Mouse (Mus musculus): ENCODE data around the gene P2ry12. TPM values are rescaled to one million over a fixed set of nuclear protein-coding genes. Genes with fewer than 3 reads are reported as not detected.

P2ry12 gene
- polyA plus RNA-seq, 1 experiment from 2014 or later = 0.63 TPM

- no peaks in the 10 kb centered on the region for H3K9me3 ChIP-seq
- WGBS = 94% methylated on average over 3 of the region's 3 CpGs
- H3K4me3 ChIP-seq = no peak overlapping the region
- H3K36me3 ChIP-seq (replicated peaks) = peaks cover 8% of the 10 kb centered on the region
- peaks cover 32% of the 10 kb centered on the region for H3K4me1 ChIP-seq
- no peak for DNase-seq (ENCODE audit: extremely low spot score, low spot score)
- H3K27ac ChIP-seq = no peak overlapping the region
- no peaks in the 10 kb centered on the region for H3K27me3 ChIP-seq (ENCODE audit: poor library complexity, severe bottlenecking)
Observed at GRCm38 (mm10) chr3:59263988-59264387, 1.3 kb upstream of the P2ry12 start.

GRCm38 (mm10) chr3:59263417-59263816 is 746 bp upstream of the P2ry12 start:
- Histone ChIP-seq H3K4me1 (peaks cover 32% of the 10 kb centered on the region), H3K27ac (no peak overlapping the region), H3K4me3 (no peak overlapping the region), H3K9me3 (no peaks in the 10 kb centered on the region), H3K36me3 (replicated peaks) (peaks cover 8% of the 10 kb centered on the region), H3K27me3 (ENCODE audit: poor library complexity, severe bottlenecking) (no peaks in the 10 kb centered on the region)
- no peak for DNase-seq (ENCODE audit: extremely low spot score, low spot score)
- 95% methylated on average over 2 of the region's 2 CpGs for WGBS

GRCm38 (mm10) chr3:59261709-59262472 is 780 bp downstream of the P2ry12 start:
- peaks cover 32% of the 10 kb centered on the region for H3K4me1 ChIP-seq
- H3K27ac ChIP-seq = no peak overlapping the region
- 48% methylated on average over 9 of the region's 9 CpGs for WGBS
- no peaks in the 10 kb centered on the region for H3K9me3 ChIP-seq
- no peak overlapping the region for H3K4me3 ChIP-seq
- no peaks in the 10 kb centered on the region for H3K27me3 ChIP-seq (ENCODE audit: poor library complexity, severe bottlenecking)
- peaks cover 8% of the 10 kb centered on the region for H3K36me3 ChIP-seq (replicated peaks)
- no peak for DNase-seq (ENCODE audit: extremely low spot score, low spot score)

GRCm38 (mm10) chr3:59260745-59261144 is 1.9 kb downstream of the P2ry12 start:
- no peaks in the 10 kb centered on the region for H3K27me3 ChIP-seq (ENCODE audit: poor library complexity, severe bottlenecking)
- no peak overlapping the region for H3K4me3 ChIP-seq
- H3K36me3 ChIP-seq (replicated peaks) = peaks cover 8% of the 10 kb centered on the region
- DNase-seq (ENCODE audit: extremely low spot score, low spot score) = no peak
- no peaks in the 10 kb centered on the region for H3K9me3 ChIP-seq
- H3K4me1 ChIP-seq = peaks cover 32% of the 10 kb centered on the region
- H3K27ac ChIP-seq = no peak overlapping the region
- 73% methylated on average over 5 of the region's 5 CpGs for WGBS

GRCm38 (mm10) chr3:59257740-59258664 is 4.7 kb downstream of the P2ry12 start:
- H3K27me3 ChIP-seq (ENCODE audit: poor library complexity, severe bottlenecking) = no peaks in the 10 kb centered on the region
- DNase-seq (ENCODE audit: extremely low spot score, low spot score) = no peak

GRCm38 (mm10) chr3:59250454-59250853 is 12.2 kb downstream of the P2ry12 start:
- H3K27me3 ChIP-seq (ENCODE audit: poor library complexity, severe bottlenecking) = no peaks in the 10 kb centered on the region
- H3K9me3 ChIP-seq = no peaks in the 10 kb centered on the region
- DNase-seq (ENCODE audit: extremely low spot score, low spot score) = no peak
- no peaks in the 10 kb centered on the region; the same call in 1 of the 2 replicates for H3K36me3 ChIP-seq (replicated peaks)
- no peak overlapping the region for H3K27ac ChIP-seq
- H3K4me1 ChIP-seq = 0 out of 2 replicates have a peak, but pooled peaks cover 4% of the 10 kb centered on the region
- 98% methylated on average over 1 of the region's 1 CpGs for WGBS
- H3K4me3 ChIP-seq = no peak overlapping the region

More at GRCm38 (mm10) chr3:59257740-59258664, 4.7 kb downstream of the P2ry12 start:
- WGBS = 81% methylated on average over 20 of the region's 20 CpGs
- no peaks in the 10 kb centered on the region for H3K36me3 ChIP-seq (replicated peaks)
- H3K27ac ChIP-seq = no peak overlapping the region
- H3K4me3 ChIP-seq = no peak overlapping the region
- H3K4me1 ChIP-seq = peaks cover 27% of the 10 kb centered on the region
- H3K9me3 ChIP-seq = no peaks in the 10 kb centered on the region

- Histone ChIP-seq H3K9me3 (no peaks in the 10 kb centered on the region), H3K4me3 (no peak overlapping the region), H3K36me3 (replicated peaks) (no peaks in the 10 kb centered on the region; the same call in 1 of the 2 replicates), H3K27ac (no peak overlapping the region), H3K4me1 (0 out of 2 replicates have a peak, but pooled peaks cover 4% of the 10 kb centered on the region), H3K27me3 (ENCODE audit: poor library complexity, severe bottlenecking) (no peaks in the 10 kb centered on the region)
- WGBS = 87% methylated on average over 6 of the region's 6 CpGs
- DNase-seq (ENCODE audit: extremely low spot score, low spot score) = no peak
Observed at GRCm38 (mm10) chr3:59248031-59248430, 14.6 kb downstream of the P2ry12 start.

- no peaks in the 10 kb centered on the region for H3K4me1 ChIP-seq
- no peaks in the 10 kb centered on the region for H3K27me3 ChIP-seq (ENCODE audit: poor library complexity, severe bottlenecking)
- no peaks in the 10 kb centered on the region; the same call in 1 of the 2 replicates for H3K36me3 ChIP-seq (replicated peaks)
- no peak overlapping the region for H3K4me3 ChIP-seq
- H3K27ac ChIP-seq = no peak overlapping the region
- no peak for DNase-seq (ENCODE audit: extremely low spot score, low spot score)
- no peaks in the 10 kb centered on the region for H3K9me3 ChIP-seq
- whole genome bisulfite sequencing = 90% methylated on average over 6 of the region's 6 CpGs
Observed at GRCm38 (mm10) chr3:59243384-59243783, 19.3 kb downstream of the P2ry12 start.

GRCm38 (mm10) chr3:59234878-59235277 is 27.8 kb downstream of the P2ry12 start:
- WGBS = 82% methylated on average over 5 of the region's 5 CpGs
- no peaks in the 10 kb centered on the region for H3K36me3 ChIP-seq (replicated peaks)
- H3K27ac ChIP-seq = no peak overlapping the region
- no peaks in the 10 kb centered on the region for H3K9me3 ChIP-seq
- no peaks in the 10 kb centered on the region for H3K4me1 ChIP-seq
- H3K27me3 ChIP-seq (ENCODE audit: poor library complexity, severe bottlenecking) = no peaks in the 10 kb centered on the region
- H3K4me3 ChIP-seq = no peak overlapping the region
- DNase-seq (ENCODE audit: extremely low spot score, low spot score) = no peak

- H3K27me3 ChIP-seq (ENCODE audit: poor library complexity, severe bottlenecking) = no peaks in the 10 kb centered on the region
- 90% methylated on average over 3 of the region's 3 CpGs for WGBS
- no peaks in the 10 kb centered on the region for H3K36me3 ChIP-seq (replicated peaks)
- 0 out of 2 replicates have a peak, but pooled peaks cover 2% of the 10 kb centered on the region for H3K4me1 ChIP-seq
- no peak overlapping the region for H3K27ac ChIP-seq
- H3K4me3 ChIP-seq = no peak overlapping the region
- H3K9me3 ChIP-seq = no peaks in the 10 kb centered on the region
- no peak for DNase-seq (ENCODE audit: extremely low spot score, low spot score)
Observed at GRCm38 (mm10) chr3:59230912-59231311, 31.8 kb downstream of the P2ry12 start.

GRCm38 (mm10) chr3:59228730-59229551 is 33.7 kb downstream of the P2ry12 start:
- no peak for DNase-seq (ENCODE audit: extremely low spot score, low spot score)

GRCm38 (mm10) chr3:59227696-59228095 is 35.0 kb downstream of the P2ry12 start:
- Histone ChIP-seq H3K9me3 (no peaks in the 10 kb centered on the region), H3K36me3 (replicated peaks) (no peaks in the 10 kb centered on the region), H3K4me3 (no peak overlapping the region), H3K4me1 (0 out of 2 replicates have a peak, but pooled peaks cover 2% of the 10 kb centered on the region), H3K27ac (no peak overlapping the region), H3K27me3 (ENCODE audit: poor library complexity, severe bottlenecking) (no peaks in the 10 kb centered on the region)
- DNase-seq (ENCODE audit: extremely low spot score, low spot score) = no peak
- WGBS = 95% methylated on average over 9 of the region's 9 CpGs

More at GRCm38 (mm10) chr3:59228730-59229551, 33.7 kb downstream of the P2ry12 start:
- H3K27ac ChIP-seq = no peak overlapping the region
- H3K27me3 ChIP-seq (ENCODE audit: poor library complexity, severe bottlenecking) = no peaks in the 10 kb centered on the region
- no peak overlapping the region for H3K4me3 ChIP-seq
- H3K9me3 ChIP-seq = no peaks in the 10 kb centered on the region
- no peaks in the 10 kb centered on the region for H3K36me3 ChIP-seq (replicated peaks)
- WGBS = 74% methylated on average over 10 of the region's 10 CpGs
- 0 out of 2 replicates have a peak, but pooled peaks cover 2% of the 10 kb centered on the region for H3K4me1 ChIP-seq
